Mouse (Mus musculus): ENCODE measurements around the gene Acox1. TPM values are rescaled to one million over a fixed set of nuclear protein-coding genes. Genes with fewer than 3 reads are reported as not detected.

Gene Acox1
- polyA plus RNA-seq, 1 experiment = 136 TPM

GRCm38 (mm10) chr11:116129091-116129790, 69.6 kb downstream of the Acox1 start:
- TF ChIP-seq POLR2A (IDR thresholded peaks at IDR 0.05; ENCODE audit: extremely low read depth, insufficient read depth, low read length) (no peak), CTCF (IDR thresholded peaks at IDR 0.05; ENCODE audit: extremely low read depth, insufficient read depth, low read length) (no peak)
- Histone ChIP-seq H3K4me3 (ENCODE audit: insufficient read depth, low read length) (no peak overlapping the region), H3K4me1 (ENCODE audit: control insufficient read depth, insufficient read depth, low read length) (peaks cover 4% of the 10 kb centered on the region), H3K27ac (ENCODE audit: insufficient read depth, low read length) (no peak overlapping the region)

GRCm38 (mm10) chr11:116127986-116128385, 70.9 kb downstream of the Acox1 start:
- H3K27ac ChIP-seq (ENCODE audit: insufficient read depth, low read length) = no peak overlapping the region
- H3K4me1 ChIP-seq (ENCODE audit: control insufficient read depth, insufficient read depth, low read length) = peaks cover 4% of the 10 kb centered on the region
- no peak for TF ChIP-seq CTCF (IDR thresholded peaks at IDR 0.05; ENCODE audit: extremely low read depth, insufficient read depth, low read length)
- no peak for TF ChIP-seq POLR2A (IDR thresholded peaks at IDR 0.05; ENCODE audit: extremely low read depth, insufficient read depth, low read length)
- no peak overlapping the region for H3K4me3 ChIP-seq (ENCODE audit: insufficient read depth, low read length)

GRCm38 (mm10) chr11:116127156-116127980, 71.5 kb downstream of the Acox1 start, which contains the start of gene Trim47:
TSS of gene Trim47 (minus strand) at chr11:116127210.
- no peak within 1 kb of the TSS for H3K27ac ChIP-seq (ENCODE audit: insufficient read depth, low read length)

GRCm38 (mm10) chr11:116126261-116126660, 72.6 kb downstream of the Acox1 start:
- H3K27ac ChIP-seq (ENCODE audit: insufficient read depth, low read length) = no peak overlapping the region

More at GRCm38 (mm10) chr11:116127156-116127980, 71.5 kb downstream of the Acox1 start, which contains the start of gene Trim47:
- Histone ChIP-seq H3K4me1 (ENCODE audit: control insufficient read depth, insufficient read depth, low read length) (peaks cover 4% of the 10 kb centered on the region), H3K4me3 (ENCODE audit: insufficient read depth, low read length) (no peak within 1 kb of the TSS)
- TF ChIP-seq POLR2A (IDR thresholded peaks at IDR 0.05; ENCODE audit: extremely low read depth, insufficient read depth, low read length) (no peak), CTCF (IDR thresholded peaks at IDR 0.05; ENCODE audit: extremely low read depth, insufficient read depth, low read length) (no peak)

More at GRCm38 (mm10) chr11:116126261-116126660, 72.6 kb downstream of the Acox1 start:
- Histone ChIP-seq H3K4me3 (ENCODE audit: insufficient read depth, low read length) (no peak overlapping the region), H3K4me1 (ENCODE audit: control insufficient read depth, insufficient read depth, low read length) (peaks cover 4% of the 10 kb centered on the region)
- TF ChIP-seq POLR2A (IDR thresholded peaks at IDR 0.05; ENCODE audit: extremely low read depth, insufficient read depth, low read length) (no peak), CTCF (IDR thresholded peaks at IDR 0.05; ENCODE audit: extremely low read depth, insufficient read depth, low read length) (no peak)

Other genes starting within 250 kb of the Acox1 start
- 8.0 and 8.2 TPM in 2 replicates for gene Itgb4, start 224.3 kb downstream of the Acox1 start, polyA plus RNA-seq (2012; rRNA removed)
- gene Galk1, start 186.3 kb downstream of the Acox1 start, polyA plus RNA-seq (2012; rRNA removed) = 19.2 and 20.4 TPM in 2 replicates
- 217 and 235 TPM in 2 replicates for gene H3f3b, start 171.1 kb downstream of the Acox1 start, polyA plus RNA-seq (2012; rRNA removed)
- 31.1 and 33.4 TPM in 2 replicates for gene Unk, start 168.7 kb downstream of the Acox1 start, polyA plus RNA-seq (2012; rRNA removed)
- gene Unc13d, start 121.1 kb downstream of the Acox1 start, polyA plus RNA-seq (2012; rRNA removed) = 0.96 and 1.3 TPM in 2 replicates
- 438 and 447 TPM in 2 replicates for gene Wbp2, start 112.0 kb downstream of the Acox1 start, polyA plus RNA-seq (2012; rRNA removed)
- 5.5 and 6.2 TPM in 2 replicates for gene Trim47, start 71.8 kb downstream of the Acox1 start, polyA plus RNA-seq (2012; rRNA removed)
- gene Trim65, start 67.9 kb downstream of the Acox1 start, polyA plus RNA-seq (2012; rRNA removed) = 5.3 and 5.7 TPM in 2 replicates
- 34.6 and 34.7 TPM in 2 replicates for gene Mrpl38, start 60.2 kb downstream of the Acox1 start, polyA plus RNA-seq (2012; rRNA removed)
- 103 and 109 TPM in 2 replicates for gene Fbf1, start 30.9 kb downstream of the Acox1 start, polyA plus RNA-seq (2012; rRNA removed)
- 55.5 and 56.1 TPM in 2 replicates for gene Ten1, start 190 bp downstream of the Acox1 start, polyA plus RNA-seq (2012; rRNA removed)
- gene Evpl, start 39.0 kb upstream of the Acox1 start, polyA plus RNA-seq (2012; rRNA removed) = 0.91 and 1.0 TPM in 2 replicates
- 63.4 TPM in 2 replicates for gene Srp68, start 75.2 kb upstream of the Acox1 start, polyA plus RNA-seq (2012; rRNA removed)
- not detected in 2 replicates for gene Galr2, start 81.9 kb upstream of the Acox1 start, polyA plus RNA-seq (2012; rRNA removed)
- 91.3 and 95.8 TPM in 2 replicates for gene Exoc7, start 108.2 kb upstream of the Acox1 start, polyA plus RNA-seq (2012; rRNA removed)
- 4.2 and 6.6 TPM in 2 replicates for gene Foxj1, start 136.4 kb upstream of the Acox1 start, polyA plus RNA-seq (2012; rRNA removed)
- 183 and 189 TPM in 2 replicates for gene Rnf157, start 214.0 kb upstream of the Acox1 start, polyA plus RNA-seq (2012; rRNA removed)
- 61.3 and 63.2 TPM in 2 replicates for gene Ubald2, start 235.0 kb upstream of the Acox1 start, polyA plus RNA-seq (2012; rRNA removed)

All from cortical plate, adult 2 months (tissue).